Mouse (Mus musculus): ENCODE results near the gene Tbc1d9. TPM values are rescaled to one million over a fixed set of nuclear protein-coding genes. Genes with fewer than 3 reads are reported as not detected.
"Not testable (repeated sequence)": the region's sequence is repeated elsewhere in the genome, so short reads cannot be mapped to it uniquely, and the experiment has no call there.

Tbc1d9 gene
- total and polyA plus RNA-seq, 2 experiments = 0.62 to 1.6 TPM

DNA sequence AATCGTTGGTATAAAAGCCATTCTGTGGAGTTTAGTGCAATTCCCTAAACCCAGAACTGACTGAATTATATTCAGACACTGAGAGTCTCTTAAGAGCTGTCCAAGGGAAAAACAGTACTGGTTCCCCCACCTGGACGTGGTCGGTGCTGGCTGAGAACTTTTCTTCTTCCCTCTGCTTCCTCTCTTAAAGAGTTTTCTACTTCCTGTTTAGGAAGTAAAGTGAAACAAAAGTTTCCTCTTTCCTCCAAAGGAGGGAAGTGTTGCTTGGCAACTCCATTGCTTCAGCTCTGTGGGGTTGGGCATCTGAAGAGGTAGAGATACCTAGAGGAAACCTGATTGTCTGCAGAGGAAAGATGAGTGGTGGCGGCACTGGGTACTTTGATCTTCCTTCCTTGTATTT lies 132.2 kb downstream of the Tbc1d9 start:
- no peak for DNase-seq (ENCODE audit: extremely low read depth, low read depth, low spot score)
- Histone ChIP-seq H3K4me3 (ENCODE audit: insufficient read depth, low read depth, low read length) (no peak overlapping the region), H3K36me3 (ENCODE audit: control insufficient read depth, insufficient read depth, low read length) (no peaks in the 10 kb centered on the region), H3K9ac (ENCODE audit: low read depth, low read length) (no peak overlapping the region), H3K27ac (replicated peaks; ENCODE audit: insufficient read depth, low read depth, low read length) (no peak overlapping the region), H3K27me3 (ENCODE audit: control insufficient read depth, insufficient read depth, low read length) (no peaks in the 10 kb centered on the region; the same call in 1 of the 2 replicates), H3K79me2 (ENCODE audit: control insufficient read depth, insufficient read depth, low read length) (no peaks in the 10 kb centered on the region), H3K4me1 (ENCODE audit: control insufficient read depth, insufficient read depth, low read length) (no peaks in the 10 kb centered on the region)
- 70% methylated on average over 4 of the region's 4 CpGs for WGBS
- TF ChIP-seq CTCF (IDR thresholded peaks at IDR 0.05; ENCODE audit: low read depth, low read length) (no peak), POLR2A (IDR thresholded peaks at IDR 0.05; ENCODE audit: extremely low read depth, insufficient read depth, low read length) (no peak)

DNA sequence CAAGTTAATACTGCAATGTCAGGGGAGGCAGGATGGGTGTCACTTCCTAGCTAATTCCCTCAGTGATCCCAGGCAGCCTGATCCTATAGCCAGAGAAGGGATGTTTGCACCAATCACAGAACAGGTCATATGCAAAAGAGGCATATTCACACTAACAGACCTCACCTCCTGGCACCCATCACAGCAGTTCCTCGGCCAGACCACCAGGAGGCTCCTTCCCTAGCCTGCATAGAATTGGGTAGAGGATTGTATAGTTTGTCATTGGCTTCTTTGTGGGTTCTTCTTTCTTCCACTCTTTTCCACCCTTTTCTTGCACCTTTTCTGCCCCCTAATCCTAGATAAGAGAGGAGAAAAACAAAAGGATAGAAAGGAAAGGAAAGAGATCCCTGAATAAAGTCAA lies 135.0 kb downstream of the Tbc1d9 start:
- Histone ChIP-seq H3K4me3 (ENCODE audit: insufficient read depth, low read depth, low read length) (no peak overlapping the region), H3K79me2 (ENCODE audit: control insufficient read depth, insufficient read depth, low read length) (no peaks in the 10 kb centered on the region), H3K36me3 (ENCODE audit: control insufficient read depth, insufficient read depth, low read length) (no peaks in the 10 kb centered on the region), H3K27me3 (ENCODE audit: control insufficient read depth, insufficient read depth, low read length) (no peaks in the 10 kb centered on the region; the same call in 1 of the 2 replicates), H3K9ac (ENCODE audit: low read depth, low read length) (no peak overlapping the region), H3K27ac (replicated peaks; ENCODE audit: insufficient read depth, low read depth, low read length) (no peak overlapping the region), H3K4me1 (ENCODE audit: control insufficient read depth, insufficient read depth, low read length) (no peaks in the 10 kb centered on the region)
- DNase-seq (ENCODE audit: extremely low read depth, low read depth, low spot score) = peak; percentile 1
- 48% methylated on average over 1 of the region's 1 CpGs for WGBS
- TF ChIP-seq POLR2A (IDR thresholded peaks at IDR 0.05; ENCODE audit: extremely low read depth, insufficient read depth, low read length) (no peak), CTCF (IDR thresholded peaks at IDR 0.05; ENCODE audit: low read depth, low read length) (peak; percentile 66)

GRCm38 (mm10) chr8:83304946-83305345 lies 139.8 kb downstream of the Tbc1d9 start:
- no peaks in the 10 kb centered on the region for H3K4me1 ChIP-seq (ENCODE audit: control insufficient read depth, insufficient read depth, low read length)
- no peak overlapping the region for H3K4me3 ChIP-seq (ENCODE audit: insufficient read depth, low read depth, low read length)
- no peaks in the 10 kb centered on the region for H3K79me2 ChIP-seq (ENCODE audit: control insufficient read depth, insufficient read depth, low read length)
- 87% methylated on average over 1 of the region's 1 CpGs for WGBS
- H3K27me3 ChIP-seq (ENCODE audit: control insufficient read depth, insufficient read depth, low read length) = no peaks in the 10 kb centered on the region; the same call in 1 of the 2 replicates
- no peak for DNase-seq (ENCODE audit: extremely low read depth, low read depth, low spot score)
- H3K36me3 ChIP-seq (ENCODE audit: control insufficient read depth, insufficient read depth, low read length) = no peaks in the 10 kb centered on the region
- H3K9ac ChIP-seq (ENCODE audit: low read depth, low read length) = no peak overlapping the region
- H3K27ac ChIP-seq (replicated peaks; ENCODE audit: insufficient read depth, low read depth, low read length) = no peak overlapping the region
- TF ChIP-seq POLR2A (IDR thresholded peaks at IDR 0.05; ENCODE audit: extremely low read depth, insufficient read depth, low read length) = no peak
- no peak for TF ChIP-seq CTCF (IDR thresholded peaks at IDR 0.05; ENCODE audit: low read depth, low read length)

GRCm38 (mm10) chr8:83309836-83310235 lies 144.7 kb downstream of the Tbc1d9 start:
- TF ChIP-seq POLR2A (IDR thresholded peaks at IDR 0.05; ENCODE audit: extremely low read depth, insufficient read depth, low read length) (no peak), CTCF (IDR thresholded peaks at IDR 0.05; ENCODE audit: low read depth, low read length) (no peak)
- H3K27me3 ChIP-seq (ENCODE audit: control insufficient read depth, insufficient read depth, low read length) = no peaks in the 10 kb centered on the region
- no peaks in the 10 kb centered on the region for H3K79me2 ChIP-seq (ENCODE audit: control insufficient read depth, insufficient read depth, low read length)
- H3K36me3 ChIP-seq (ENCODE audit: control insufficient read depth, insufficient read depth, low read length) = peaks cover 11% of the 10 kb centered on the region; the same call in 1 of the 2 replicates
- 84% methylated on average over 6 of the region's 6 CpGs for WGBS
- H3K4me3 ChIP-seq (ENCODE audit: insufficient read depth, low read depth, low read length) = no peak overlapping the region
- DNase-seq (ENCODE audit: extremely low read depth, low read depth, low spot score) = no peak
- no peaks in the 10 kb centered on the region for H3K4me1 ChIP-seq (ENCODE audit: control insufficient read depth, insufficient read depth, low read length)
- no peak overlapping the region for H3K27ac ChIP-seq (replicated peaks; ENCODE audit: insufficient read depth, low read depth, low read length)
- no peak overlapping the region for H3K9ac ChIP-seq (ENCODE audit: low read depth, low read length)

DNA sequence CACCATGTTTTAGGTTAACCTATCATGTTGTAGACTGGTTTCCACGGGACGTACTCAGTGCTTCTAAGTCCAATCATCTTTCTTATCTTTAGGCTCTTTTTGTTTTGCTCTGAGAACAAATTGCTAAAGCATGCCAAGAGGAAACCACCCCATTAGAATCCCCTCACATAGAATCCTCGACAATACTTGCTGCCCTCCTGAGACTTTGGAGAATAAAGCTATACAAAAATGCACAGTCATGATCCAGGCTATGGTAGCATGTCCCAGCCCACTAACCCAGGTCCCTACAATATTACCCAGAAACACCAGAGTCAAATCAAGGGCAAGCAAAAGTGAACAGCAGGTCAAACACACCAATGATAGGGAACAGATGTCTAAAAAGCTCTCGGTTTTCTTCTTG lies 149.9 kb downstream of the Tbc1d9 start:
- WGBS = 89% methylated on average over 4 of the region's 4 CpGs
- not testable (repeated sequence) for H3K27ac ChIP-seq (replicated peaks; ENCODE audit: insufficient read depth, low read depth, low read length); H3K4me1 ChIP-seq (ENCODE audit: control insufficient read depth, insufficient read depth, low read length); H3K27me3 ChIP-seq (ENCODE audit: control insufficient read depth, insufficient read depth, low read length); DNase-seq (ENCODE audit: extremely low read depth, low read depth, low spot score); H3K79me2 ChIP-seq (ENCODE audit: control insufficient read depth, insufficient read depth, low read length); H3K4me3 ChIP-seq (ENCODE audit: insufficient read depth, low read depth, low read length); H3K9ac ChIP-seq (ENCODE audit: low read depth, low read length)
- peaks cover 34% of the 10 kb centered on the region for H3K36me3 ChIP-seq (ENCODE audit: control insufficient read depth, insufficient read depth, low read length)

GRCm38 (mm10) chr8:83315691-83316090 lies 150.5 kb downstream of the Tbc1d9 start:
- Histone ChIP-seq H3K9ac (ENCODE audit: low read depth, low read length) (no peak overlapping the region), H3K27me3 (ENCODE audit: control insufficient read depth, insufficient read depth, low read length) (no peaks in the 10 kb centered on the region), H3K4me3 (ENCODE audit: insufficient read depth, low read depth, low read length) (no peak overlapping the region), H3K79me2 (ENCODE audit: control insufficient read depth, insufficient read depth, low read length) (no peaks in the 10 kb centered on the region), H3K4me1 (ENCODE audit: control insufficient read depth, insufficient read depth, low read length) (no peaks in the 10 kb centered on the region), H3K27ac (replicated peaks; ENCODE audit: insufficient read depth, low read depth, low read length) (no peak overlapping the region), H3K36me3 (ENCODE audit: control insufficient read depth, insufficient read depth, low read length) (peaks cover 35% of the 10 kb centered on the region)
- TF ChIP-seq POLR2A (IDR thresholded peaks at IDR 0.05; ENCODE audit: extremely low read depth, insufficient read depth, low read length) (no peak), CTCF (IDR thresholded peaks at IDR 0.05; ENCODE audit: low read depth, low read length) (no peak)
- 93% methylated on average over 2 of the region's 2 CpGs for WGBS
- DNase-seq (ENCODE audit: extremely low read depth, low read depth, low spot score) = no peak

Measured in liver, adult 2 months (tissue).